ENCODE assay signal across 9 mouse cellular contexts in genomic region chr11:19835221-19835745, GRCm38 (mm10).
DNase-seq lines count a peak whose midpoint lies in the region; ATAC-seq lines count a peak whose summit lies in the region.
"Had no signal": no experiment of that assay in that cellular context is flagged by ENCODE, and none has a peak within 500 bp of the region (broad histone marks: within the 10 kb centered on the region; RNA-seq: fewer than 3 reads in every experiment).

No protein-coding gene starts in this region.

- H3K4me1 ChIP-seq in heart, embryonic 13.5 days: no peaks in the 10 kb centered on the region
- peaks cover 12% of the 10 kb centered on the region for H3K4me1 ChIP-seq in hindbrain, embryonic 12.5 days
- H3K4me1 ChIP-seq in limb, embryonic 10.5 days: peaks cover 18% of the 10 kb centered on the region

- intact Hi-C loops in heart, postnatal 10 days (cut with DNase I): no loop called here

- no peaks in the 10 kb centered on the region for H3K36me3 ChIP-seq in heart, embryonic 13.5 days
- H3K36me3 ChIP-seq in hindbrain, embryonic 12.5 days: no peaks in the 10 kb centered on the region
- no peaks in the 10 kb centered on the region for H3K36me3 ChIP-seq in limb, embryonic 10.5 days

- H3K4me3 ChIP-seq in heart, embryonic 13.5 days: no peak overlapping the region
- H3K4me3 ChIP-seq in hindbrain, embryonic 12.5 days: no peak overlapping the region
- no peak overlapping the region for H3K4me3 ChIP-seq in limb, embryonic 10.5 days

- no peak for DNase-seq in heart, postnatal 10 days
- DNase-seq in brain, embryonic 18.5 days (ENCODE audit: low read depth, low spot score): peak; percentile 30
- DNase-seq in limb, embryonic 10.5 days (ENCODE audit: low spot score): no peak
- peak; percentile 81 to 90 for DNase-seq in right cerebral cortex, postnatal 36 days (ENCODE audit: low spot score in 2 of 2)
- DNase-seq in spleen, adult 18-20 months: no peak

- 0 out of 2 replicates have a peak overlapping the region, but pooled peaks have one; percentile 7 for H3K9ac ChIP-seq in heart, embryonic 13.5 days
- H3K9ac ChIP-seq in hindbrain, embryonic 12.5 days: no peak overlapping the region

- no peaks in the 10 kb centered on the region for H3K27me3 ChIP-seq in heart, embryonic 13.5 days (replicated peaks)
- H3K27me3 ChIP-seq in hindbrain, embryonic 12.5 days: no peaks in the 10 kb centered on the region
- no peaks in the 10 kb centered on the region for H3K27me3 ChIP-seq in limb, embryonic 10.5 days (ENCODE audit: low read depth, poor library complexity, severe bottlenecking)
- H3K27me3 ChIP-seq: CH12.LX had no signal

- H3K9me3 ChIP-seq in heart, embryonic 13.5 days: no peaks in the 10 kb centered on the region
- H3K9me3 ChIP-seq in hindbrain, embryonic 12.5 days (replicated peaks): no peaks in the 10 kb centered on the region
- H3K9me3 ChIP-seq in limb, embryonic 10.5 days (replicated peaks): no peaks in the 10 kb centered on the region

- H3K4me2 ChIP-seq in heart, embryonic 13.5 days: no peak overlapping the region
- H3K4me2 ChIP-seq in hindbrain, embryonic 12.5 days (replicated peaks): peak overlapping the region; percentile 24; the same call in 1 of the 2 replicates

- no peak for ATAC-seq in heart, embryonic 13.5 days (ENCODE audit: extremely low read depth, insufficient number of reproducible peaks, low FRiP score, low TSS enrichment)
- peak; percentile 89 for ATAC-seq in hindbrain, embryonic 12.5 days (ENCODE audit: low FRiP score)
- ATAC-seq in activated CD4-positive, CD25-positive, alpha-beta regulatory T cell, adult 4 months: no peak

- WGBS in heart, embryonic 13.5 days: 41% methylated on average over 6 of the region's 6 CpGs
- WGBS in hindbrain, embryonic 12.5 days: 23% methylated on average over 6 of the region's 6 CpGs
- 60% methylated on average over 6 of the region's 6 CpGs for WGBS in limb, embryonic 10.5 days

- H3K27ac ChIP-seq in heart, embryonic 13.5 days (replicated peaks): no peak overlapping the region
- peak overlapping the region; percentile 53 for H3K27ac ChIP-seq in hindbrain, embryonic 12.5 days
- H3K27ac ChIP-seq in limb, embryonic 10.5 days: peak overlapping the region; percentile 57

Comparison
In these comparisons a context has a peak if more than half of its experiments do, and no peak if none do; other contexts are left out.
1. DNase-seq: peak in brain, embryonic 18.5 days (single experiment) and right cerebral cortex, postnatal 36 days (2 of 2); none in heart, postnatal 10 days (0 of 2), limb, embryonic 10.5 days (single experiment) and spleen, adult 18-20 months (0 of 2).